Mouse (Mus musculus): ENCODE results near the gene Cntrl. TPM values are rescaled to one million over a fixed set of nuclear protein-coding genes. Genes with fewer than 3 reads are reported as not detected.

The Cntrl gene
- total RNA-seq, 1 experiment from 2014 or later, result 141 TPM

Other genes with a start within 250 kb of the Cntrl start
- gene Cutal, start 235.1 kb upstream of the Cntrl start, total RNA-seq (2017), result not detected in 2 replicates
- 27.8 and 54.6 TPM in 2 replicates for gene Psmd5, start 234.5 kb upstream of the Cntrl start, total RNA-seq (2017)
- gene Phf19, start 195.5 kb upstream of the Cntrl start, total RNA-seq (2017), result 5.7 and 10.0 TPM in 2 replicates
- 6.3 and 11.3 TPM in 2 replicates for gene Traf1, start 147.7 kb upstream of the Cntrl start, total RNA-seq (2017)
- gene Hc, start 48.1 kb upstream of the Cntrl start, total RNA-seq (2017), result 0.25 TPM in 1 of 2 replicates, not detected in the other
- 1.1 and 2.3 TPM in 2 replicates for gene AI182371, start 7.9 kb upstream of the Cntrl start, total RNA-seq (2017)
- 117 and 158 TPM in 2 replicates for gene Rab14, start 91.6 kb downstream of the Cntrl start, total RNA-seq (2017)
- gene Gsn, start 146.9 kb downstream of the Cntrl start, total RNA-seq (2017), result 19.8 and 34.2 TPM in 2 replicates
- 34.7 and 40.0 TPM in 2 replicates for gene Stom, start 227.5 kb downstream of the Cntrl start, total RNA-seq (2017)